Mouse (Mus musculus): ENCODE results near the gene Mrpl51.

GRCm38 (mm10) chr6:125193390-125193789, 1.8 kb downstream of the Mrpl51 start:
- TF ChIP-seq POLR2A (IDR thresholded peaks at IDR 0.05; ENCODE audit: insufficient read depth, low read depth, low read length) (no peak), CTCF (IDR thresholded peaks at IDR 0.05; ENCODE audit: insufficient read depth, low read depth, low read length) (no peak)

All from olfactory bulb, adult 2 months (tissue).